ENCODE assay signal across 31 mouse cellular contexts in genomic region chr13:90392415-90392814, GRCm38 (mm10).
"Had no signal": no experiment of that assay in that cellular context is flagged by ENCODE, and none has a peak within 500 bp of the region (broad histone marks: within the 10 kb centered on the region; RNA-seq: fewer than 3 reads in every experiment).

No protein-coding gene starts in this region.

- H3K27ac ChIP-seq: left cerebral cortex, adult 2 months; limb, embryonic 10.5 days; limb, embryonic 12.5 days; limb, embryonic 13.5 days; limb, embryonic 15.5 days; liver, embryonic 12.5 days; liver, embryonic 13.5 days; liver, embryonic 14.5 days; liver, embryonic 15.5 days; lung, embryonic 15.5 days; macrophage; midbrain, embryonic 10.5 days; midbrain, embryonic 12.5 days; midbrain, embryonic 13.5 days; midbrain, embryonic 15.5 days had no signal

- H3K4me2 ChIP-seq: limb, embryonic 12.5 days; limb, embryonic 13.5 days; limb, embryonic 15.5 days; liver, embryonic 11.5 days; liver, embryonic 12.5 days; liver, embryonic 13.5 days; liver, embryonic 15.5 days; lung, embryonic 14.5 days; lung, embryonic 15.5 days; midbrain, embryonic 12.5 days; midbrain, embryonic 13.5 days; midbrain, embryonic 15.5 days had no signal

- H3K9me3 ChIP-seq: limb, embryonic 10.5 days; limb, embryonic 12.5 days; limb, embryonic 13.5 days; limb, embryonic 15.5 days; liver, embryonic 12.5 days; liver, embryonic 13.5 days; liver, embryonic 15.5 days; lung, embryonic 15.5 days; megakaryocyte, embryonic 14.5 days; midbrain, embryonic 10.5 days; midbrain, embryonic 12.5 days; midbrain, embryonic 13.5 days; midbrain, embryonic 15.5 days had no signal

- DNase-seq: left cerebral cortex, postnatal 4 days; liver; liver, embryonic 13.5 days; liver, postnatal 0 days; lung, adult 18-20 months; lung, adult 2 months; lung, embryonic 14.5 days; lung, postnatal 10 days; lung, postnatal 14 days; lung, postnatal 36 days; lung, postnatal 4 days; midbrain, embryonic 14.5 days had no signal

- H3K36me3 ChIP-seq: limb, embryonic 10.5 days; limb, embryonic 12.5 days; limb, embryonic 13.5 days; limb, embryonic 15.5 days; liver, embryonic 12.5 days; liver, embryonic 13.5 days; liver, embryonic 15.5 days; lung, embryonic 15.5 days; midbrain, embryonic 10.5 days; midbrain, embryonic 12.5 days; midbrain, embryonic 13.5 days; midbrain, embryonic 15.5 days had no signal

- ATAC-seq: liver, embryonic 12.5 days; liver, postnatal 0 days; lung, postnatal 0 days; midbrain, embryonic 13.5 days; midbrain, embryonic 15.5 days; midbrain, embryonic 16.5 days had no signal

- H3K4me1 ChIP-seq: limb, embryonic 10.5 days; limb, embryonic 12.5 days; liver, embryonic 12.5 days; liver, embryonic 13.5 days; liver, embryonic 15.5 days; megakaryocyte, embryonic 14.5 days; midbrain, embryonic 10.5 days; midbrain, embryonic 12.5 days had no signal

- H3K4me3 ChIP-seq: left cerebral cortex, adult 2 months; limb, embryonic 10.5 days; limb, embryonic 12.5 days; limb, embryonic 13.5 days; limb, embryonic 15.5 days; liver, embryonic 12.5 days; liver, embryonic 13.5 days; liver, embryonic 15.5 days; lung, embryonic 15.5 days; megakaryocyte, embryonic 14.5 days; midbrain, embryonic 10.5 days; midbrain, embryonic 12.5 days; midbrain, embryonic 13.5 days; midbrain, embryonic 15.5 days; myocyte had no signal

- H3K27me3 ChIP-seq: limb, embryonic 12.5 days; limb, embryonic 13.5 days; limb, embryonic 15.5 days; liver, embryonic 12.5 days; liver, embryonic 13.5 days; liver, embryonic 15.5 days; lung, embryonic 15.5 days; megakaryocyte, embryonic 14.5 days; midbrain, embryonic 12.5 days; midbrain, embryonic 13.5 days; midbrain, embryonic 15.5 days had no signal

- H3K9ac ChIP-seq: limb, embryonic 12.5 days; limb, embryonic 13.5 days; limb, embryonic 15.5 days; liver, embryonic 12.5 days; liver, embryonic 13.5 days; liver, embryonic 14.5 days; liver, embryonic 15.5 days; liver, postnatal 0 days; lung, embryonic 14.5 days; lung, embryonic 15.5 days; midbrain, embryonic 12.5 days; midbrain, embryonic 13.5 days; midbrain, embryonic 15.5 days had no signal
